Mouse (Mus musculus) forebrain, embryonic 11.5 days (tissue): ENCODE measurements at regions not wholly inside any gene's neighbourhood (a gene's known extent, or its start where the extent isn't known, plus 50 kb on each side); places are given as distances from the start of the nearest gene placed in this dataset.
"Not testable (repeated sequence)": the region's sequence is repeated elsewhere in the genome, so short reads cannot be mapped to it uniquely, and the experiment has no call there.

Source experiments
- ATAC-seq: fragments of 200-750 bp; cut with Nextera tagmentation; replicated peaks from 2 replicates; pipeline ENCODE4 v1.8.0; 2017; ENCODE audit warnings: moderate TSS enrichment; ENCODE audit not compliant: low FRiP score
- DNase-seq: peaks from one replicate; pipeline ENCODE4 v3.0.0-alpha.2; 2017; ENCODE audit warnings: low spot score
- H3K27ac ChIP-seq: fragments of 300-500 bp; sonication (generic); 2 replicates; pipeline ENCODE4 v1.5.1; 2014; ENCODE audit warnings: low read depth, low read length
- H3K27me3 ChIP-seq: fragments of 300-500 bp; sonication (generic); 2 replicates; pipeline ENCODE4 v1.6.1; 2014; ENCODE audit warnings: mild to moderate bottlenecking, low read length, mixed read lengths; ENCODE audit not compliant: control insufficient read depth, insufficient read depth
- H3K36me3 ChIP-seq: fragments of 300-500 bp; sonication (generic); 2 replicates; pipeline ENCODE4 v1.6.1; 2014; ENCODE audit warnings: mild to moderate bottlenecking, low read length, moderate library complexity, mixed read lengths; ENCODE audit not compliant: control insufficient read depth, insufficient read depth
- H3K4me1 ChIP-seq: fragments of 300-500 bp; sonication (generic); replicated peaks from 2 replicates; pipeline ENCODE4 v1.6.1; 2014; ENCODE audit warnings: low read length, mixed read lengths; ENCODE audit not compliant: control insufficient read depth, insufficient read depth
- H3K4me2 ChIP-seq: fragments of 300-500 bp; sonication (generic); 2 replicates; pipeline ENCODE4 v1.6.1; 2014; ENCODE audit warnings: low read depth, mild to moderate bottlenecking, low read length, moderate library complexity, mixed read lengths; ENCODE audit not compliant: severe bottlenecking
- H3K4me3 ChIP-seq: fragments of 300-500 bp; sonication (generic); 2 replicates; pipeline ENCODE4 v1.5.1; 2014; ENCODE audit warnings: low read depth, low read length
- H3K9ac ChIP-seq: fragments of 300-500 bp; sonication (generic); 2 replicates; pipeline ENCODE4 v1.6.1; 2014; ENCODE audit warnings: low read length
- H3K9me3 ChIP-seq: fragments of 300-500 bp; sonication (generic); 2 replicates; pipeline ENCODE4 v1.6.1; 2016; ENCODE audit warnings: low read length, mixed read lengths; ENCODE audit not compliant: control insufficient read depth
- WGBS: fragments of 180-500 bp; shearing (Covaris S2); extraction: QIAGEN DNeasy Blood & Tissue Kit; methylation state at CpG from one replicate; pipeline ENCODE4 v1.1.7; 2014; 5-methylcytosine and 5-hydroxymethylcytosine counted together

DNA sequence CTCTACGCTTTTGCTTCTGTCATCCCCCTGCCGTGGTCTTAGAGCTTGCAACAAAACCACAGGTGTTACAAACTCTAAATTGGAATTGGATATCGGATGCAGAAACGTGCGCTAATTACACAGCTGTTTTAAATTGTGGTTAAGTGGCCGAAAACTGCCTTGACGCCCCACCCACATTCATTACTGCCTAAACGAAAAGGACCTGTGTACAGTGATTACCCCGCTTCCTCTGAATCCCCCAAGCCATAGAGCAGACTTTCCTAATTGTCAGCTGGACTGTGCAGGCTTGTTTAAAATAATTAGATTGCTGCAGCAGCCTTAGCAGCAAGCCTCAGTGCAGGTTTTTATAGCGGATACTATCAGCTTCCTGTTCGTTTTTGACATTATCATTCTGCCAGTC lies 94.7 kb downstream of the Cxxc4 start:
- H3K4me2 ChIP-seq: peak overlapping the region; percentile 40; the same call in 1 of the 2 replicates
- H3K4me3 ChIP-seq: peak overlapping the region; percentile 7; the same call in 1 of the 2 replicates
- no peaks in the 10 kb centered on the region for H3K27me3 ChIP-seq
- H3K4me1 ChIP-seq: peaks cover 2% of the 10 kb centered on the region; the same call in 1 of the 2 replicates
- WGBS: 22% methylated on average over 11 of the region's 11 CpGs
- H3K36me3 ChIP-seq: no peaks in the 10 kb centered on the region
- DNase-seq (peak; percentile 61), ATAC-seq (peak; percentile 74)
- no peaks in the 10 kb centered on the region for H3K9me3 ChIP-seq
- no peak overlapping the region for H3K9ac ChIP-seq
- H3K27ac ChIP-seq: no peak overlapping the region

DNA sequence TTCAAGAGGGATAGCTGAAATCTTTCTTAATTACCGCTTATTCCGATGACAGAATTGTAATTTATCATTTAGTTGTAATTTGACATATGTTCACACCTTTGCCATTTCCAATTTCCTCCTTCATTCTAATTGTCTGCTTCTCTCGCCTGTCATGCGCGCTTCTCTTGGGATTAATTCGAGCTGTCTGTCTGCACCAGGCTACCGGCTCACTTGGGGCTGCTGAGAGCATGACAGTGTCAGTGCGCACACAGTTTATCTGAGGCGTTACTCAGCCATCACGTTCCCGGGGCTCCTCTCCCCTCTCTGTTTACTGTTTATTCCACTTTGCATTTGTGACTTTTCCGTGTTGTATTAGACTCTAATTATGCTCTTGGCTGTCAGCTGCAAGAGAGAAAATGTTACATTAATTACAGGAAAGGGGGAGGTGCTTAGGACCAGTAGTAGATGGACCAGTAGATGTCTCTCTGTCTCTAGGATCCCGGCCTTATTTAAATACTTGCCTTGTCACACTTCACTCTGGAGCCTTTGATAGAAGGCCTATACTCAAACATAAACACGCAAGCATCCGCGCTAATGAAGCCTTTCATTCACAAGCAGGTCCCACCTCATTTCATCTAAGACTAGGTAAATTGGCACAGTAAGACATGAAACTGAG lies 95.3 kb downstream of the Cxxc4 start:
- H3K9ac ChIP-seq: no peak overlapping the region
- WGBS: 46% methylated on average over 16 of the region's 16 CpGs

DNA sequence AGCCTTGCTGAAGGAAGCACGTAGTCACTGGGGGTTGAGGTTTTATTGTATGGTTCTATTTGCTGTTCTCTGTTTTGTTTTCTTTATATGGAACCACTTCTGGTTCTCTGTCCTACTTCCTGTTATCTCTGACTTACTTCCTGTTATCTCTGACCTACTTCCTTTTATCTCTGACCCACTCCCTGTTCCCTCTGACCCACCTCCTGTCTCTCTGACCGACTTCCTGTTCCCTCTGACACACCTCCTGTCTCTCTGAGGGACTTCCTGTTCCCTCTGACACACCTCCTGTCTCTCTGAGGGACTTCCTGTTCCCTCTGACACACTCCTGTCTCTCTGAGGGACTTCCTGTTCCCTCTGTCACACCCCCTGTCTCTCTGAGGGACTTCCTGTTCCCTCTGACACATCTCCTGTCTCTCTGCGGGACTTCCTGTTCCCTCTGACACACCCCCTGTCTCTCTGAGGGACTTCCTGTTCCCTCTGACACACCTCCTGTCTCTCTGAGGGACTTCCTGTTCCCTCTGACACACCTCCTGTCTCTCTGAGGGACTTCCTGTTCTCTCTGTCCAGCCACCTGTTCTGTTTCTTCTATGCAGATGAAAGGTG lies 102.9 kb downstream of the Cxxc4 start:
- H3K4me2 ChIP-seq, H3K9ac ChIP-seq, H3K4me3 ChIP-seq, H3K4me1 ChIP-seq, H3K36me3 ChIP-seq, H3K27ac ChIP-seq, DNase-seq, H3K27me3 ChIP-seq, ATAC-seq, H3K9me3 ChIP-seq: not testable (repeated sequence)
- WGBS: 83% methylated on average over 3 of the region's 3 CpGs

More for the DNA sequence above, 95.3 kb downstream of the Cxxc4 start:
- no peaks in the 10 kb centered on the region for H3K27me3 ChIP-seq
- peak overlapping the region; percentile 7; the same call in 1 of the 2 replicates for H3K4me3 ChIP-seq
- DNase-seq (peak; percentile 53), ATAC-seq (peak; percentile 83)
- H3K4me1 ChIP-seq: peaks cover 2% of the 10 kb centered on the region; the same call in 1 of the 2 replicates
- H3K9me3 ChIP-seq: no peaks in the 10 kb centered on the region
- no peak overlapping the region for H3K27ac ChIP-seq
- H3K4me2 ChIP-seq: peak overlapping the region; percentile 40; the same call in 1 of the 2 replicates
- no peaks in the 10 kb centered on the region for H3K36me3 ChIP-seq

GRCm38 (mm10) chr3:134365948-134366347 lies 129.7 kb downstream of the Cxxc4 start:
- no peak overlapping the region for H3K9ac ChIP-seq
- H3K4me2 ChIP-seq: no peak overlapping the region
- no peak overlapping the region for H3K4me3 ChIP-seq
- H3K4me1 ChIP-seq: no peaks in the 10 kb centered on the region
- H3K9me3 ChIP-seq: no peaks in the 10 kb centered on the region
- no peaks in the 10 kb centered on the region for H3K36me3 ChIP-seq
- no peak for ATAC-seq
- no peaks in the 10 kb centered on the region for H3K27me3 ChIP-seq
- no peak overlapping the region for H3K27ac ChIP-seq
- DNase-seq: no peak
- 90% methylated on average over 4 of the region's 4 CpGs for WGBS

- H3K27ac ChIP-seq: no peak overlapping the region
- ATAC-seq (no peak), DNase-seq (no peak)
- 91% methylated on average over 3 of the region's 3 CpGs for WGBS
- H3K4me3 ChIP-seq: no peak overlapping the region
- H3K4me2 ChIP-seq: no peak overlapping the region
- H3K27me3 ChIP-seq: no peaks in the 10 kb centered on the region
- no peaks in the 10 kb centered on the region for H3K9me3 ChIP-seq
- no peak overlapping the region for H3K9ac ChIP-seq
- no peaks in the 10 kb centered on the region for H3K36me3 ChIP-seq
- no peaks in the 10 kb centered on the region for H3K4me1 ChIP-seq
Measured at GRCm38 (mm10) chr3:134366761-134367160, 130.5 kb downstream of the Cxxc4 start.

DNA sequence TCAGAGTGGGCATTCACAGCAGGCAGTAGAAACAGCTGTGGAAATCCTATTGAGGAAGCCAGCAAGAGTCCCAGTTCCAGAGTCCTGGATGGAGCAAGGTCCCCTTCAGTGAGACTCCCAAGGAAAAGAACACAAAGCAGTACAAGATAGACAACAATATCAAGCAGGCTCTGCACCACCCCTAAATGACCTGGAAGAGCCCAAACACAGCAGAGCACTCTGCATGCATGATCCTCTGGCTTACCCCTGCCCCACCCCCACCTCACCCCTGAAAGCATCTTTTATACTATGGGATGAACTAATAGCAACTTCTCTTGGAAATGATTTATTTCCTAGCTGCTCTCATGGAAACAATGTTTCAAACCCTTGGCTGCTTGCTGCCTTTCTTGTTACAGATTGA lies 132.3 kb downstream of the Cxxc4 start:
- Histone ChIP-seq H3K27me3 (no peaks in the 10 kb centered on the region), H3K27ac (no peak overlapping the region)

DNA sequence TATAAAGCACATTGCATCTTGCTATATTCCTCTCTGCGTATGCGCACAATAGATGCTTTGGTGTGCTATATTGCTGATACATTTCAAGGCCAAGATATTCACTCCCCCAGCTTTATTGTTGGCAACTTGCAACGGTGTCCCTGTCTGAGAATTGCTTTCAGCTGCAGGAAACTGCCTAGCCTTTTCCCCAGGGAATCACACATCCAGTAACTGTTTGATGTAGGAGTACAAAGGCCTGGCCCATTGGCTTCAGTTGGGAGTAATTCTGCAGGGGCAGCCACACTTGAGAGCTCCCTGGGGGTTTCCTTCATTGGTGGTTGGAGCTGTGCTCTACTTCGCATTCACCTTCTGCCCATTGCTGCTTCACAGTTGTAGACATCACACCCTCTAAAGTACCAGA lies 132.8 kb downstream of the Cxxc4 start:
- H3K4me2 ChIP-seq: no peak overlapping the region
- H3K4me1 ChIP-seq: no peaks in the 10 kb centered on the region
- DNase-seq: no peak
- H3K9me3 ChIP-seq: no peaks in the 10 kb centered on the region
- no peaks in the 10 kb centered on the region for H3K36me3 ChIP-seq
- 58% methylated on average over 4 of the region's 4 CpGs for WGBS
- ATAC-seq: no peak
- H3K4me3 ChIP-seq: no peak overlapping the region
- no peak overlapping the region for H3K9ac ChIP-seq
- H3K27ac ChIP-seq: no peak overlapping the region
- H3K27me3 ChIP-seq: no peaks in the 10 kb centered on the region

More for the DNA sequence above, 132.3 kb downstream of the Cxxc4 start:
- Histone ChIP-seq H3K36me3 (no peaks in the 10 kb centered on the region), H3K4me2 (no peak overlapping the region), H3K9me3 (no peaks in the 10 kb centered on the region), H3K9ac (no peak overlapping the region), H3K4me1 (no peaks in the 10 kb centered on the region), H3K4me3 (no peak overlapping the region)
- 0 out of 2 replicates have a peak, but pooled peaks have one; percentile 63 for ATAC-seq
- no peak for DNase-seq

- H3K4me2 ChIP-seq: no peak overlapping the region
- H3K9me3 ChIP-seq: no peaks in the 10 kb centered on the region
- no peak overlapping the region for H3K4me3 ChIP-seq
- no peak overlapping the region for H3K9ac ChIP-seq
- no peak for DNase-seq
- WGBS: 92% methylated on average over 2 of the region's 2 CpGs
- no peak for ATAC-seq
- H3K36me3 ChIP-seq: no peaks in the 10 kb centered on the region
- H3K27me3 ChIP-seq: no peaks in the 10 kb centered on the region
- H3K27ac ChIP-seq: no peak overlapping the region
- H3K4me1 ChIP-seq: no peaks in the 10 kb centered on the region
Measured at GRCm38 (mm10) chr3:134379549-134379948, 143.3 kb downstream of the Cxxc4 start.
